Mouse (Mus musculus) embryonic facial prominence, embryonic 11.5 days (tissue): Measurements from ENCODE around the gene Tsc22d1. TPM values are rescaled to one million over a fixed set of nuclear protein-coding genes. Genes with fewer than 3 reads are reported as not detected.

Source experiments
- ATAC-seq: fragments of 200-750 bp; cut with Nextera tagmentation; replicated peaks from 2 replicates; pipeline ENCODE4 v1.8.0; 2017; ENCODE audit warnings: low read depth; ENCODE audit not compliant: insufficient number of reproducible peaks, low FRiP score, low TSS enrichment
- DNase-seq: peaks from one replicate; pipeline ENCODE4 v3.0.0-alpha.2; 2015; ENCODE audit warnings: low spot score
- H3K27ac ChIP-seq: fragments of 300-500 bp; sonication (generic); replicated peaks from 2 replicates; pipeline ENCODE4 v1.5.1; 2014; ENCODE audit warnings: mild to moderate bottlenecking, low read depth, low read length, control low read depth
- H3K27me3 ChIP-seq: fragments of 300-500 bp; sonication (generic); 2 replicates; pipeline ENCODE4 v1.6.1; 2014; ENCODE audit warnings: mild to moderate bottlenecking, low read length, moderate library complexity, mixed read lengths; ENCODE audit not compliant: control insufficient read depth, insufficient read depth
- H3K36me3 ChIP-seq: fragments of 300-500 bp; sonication (generic); replicated peaks from 2 replicates; pipeline ENCODE4 v1.6.1; 2014; ENCODE audit warnings: low read depth, mild to moderate bottlenecking, low read length, moderate library complexity, mixed read lengths; ENCODE audit not compliant: control insufficient read depth, insufficient read depth
- H3K4me1 ChIP-seq: fragments of 300-500 bp; sonication (generic); 2 replicates; pipeline ENCODE4 v1.6.1; 2014; ENCODE audit warnings: low read length, mixed read lengths; ENCODE audit not compliant: control insufficient read depth, insufficient read depth
- H3K4me2 ChIP-seq: fragments of 300-500 bp; sonication (generic); 2 replicates; pipeline ENCODE4 v1.6.1; 2014; ENCODE audit warnings: low read depth, mild to moderate bottlenecking, control low read depth, low read length, moderate library complexity
- H3K4me3 ChIP-seq: fragments of 300-500 bp; sonication (generic); 2 replicates; pipeline ENCODE4 v1.5.1; 2014; ENCODE audit warnings: low read depth, low read length, control low read depth
- H3K9ac ChIP-seq: fragments of 300-500 bp; sonication (generic); replicated peaks from 2 replicates; pipeline ENCODE4 v1.6.1; 2014; ENCODE audit warnings: mild to moderate bottlenecking, control low read depth, low read length
- H3K9me3 ChIP-seq: fragments of 300-500 bp; sonication (generic); replicated peaks from 2 replicates; pipeline ENCODE4 v1.6.1; 2016; ENCODE audit warnings: mild to moderate bottlenecking, low read length, inconsistent platforms, mixed read lengths; ENCODE audit not compliant: control insufficient read depth
- WGBS: fragments of 180-500 bp; shearing (Covaris S2); extraction: QIAGEN DNeasy Blood & Tissue Kit; methylation state at CpG from one replicate; pipeline ENCODE4 v1.1.7; 2014; 5-methylcytosine and 5-hydroxymethylcytosine counted together
- polyA plus RNA-seq: library from polyadenylated mRNA; unstranded; fragments of >200 nt; fragmentation: Nextera tagmentation; extraction: Ambion mirVana; gene quantifications from 2 replicates; pipeline ENCODE4 v1.2.1, GENCODE M21; 2014

Tsc22d1 gene
- polyA plus RNA-seq, 1 experiment from 2014 or later, result 559 TPM

- H3K9ac ChIP-seq, result no peak overlapping the region
- no peaks in the 10 kb centered on the region for H3K9me3 ChIP-seq
- WGBS, result 70% methylated on average over 8 of the region's 8 CpGs
- no peak overlapping the region for H3K4me3 ChIP-seq
- ATAC-seq (no peak), DNase-seq (no peak)
- no peaks in the 10 kb centered on the region for H3K4me1 ChIP-seq
- H3K27ac ChIP-seq, result no peak overlapping the region
- H3K36me3 ChIP-seq, result no peaks in the 10 kb centered on the region
- H3K4me2 ChIP-seq, result no peak overlapping the region
- no peaks in the 10 kb centered on the region for H3K27me3 ChIP-seq
Measured at GRCm38 (mm10) chr14:76409111-76409510, 5.7 kb upstream of the Tsc22d1 start.

- no peaks in the 10 kb centered on the region for H3K27me3 ChIP-seq
- peak overlapping the region; percentile 66 for H3K4me2 ChIP-seq
- DNase-seq, result peak; percentile 53
- H3K36me3 ChIP-seq, result peaks cover 4% of the 10 kb centered on the region
- H3K4me3 ChIP-seq, result peak overlapping the region; percentile 98
- under 1% methylated on average over 10 of the region's 10 CpGs for WGBS
- H3K27ac ChIP-seq, result peak overlapping the region; percentile 97
- H3K9me3 ChIP-seq, result no peaks in the 10 kb centered on the region
- H3K4me1 ChIP-seq, result peaks cover 3% of the 10 kb centered on the region
- H3K9ac ChIP-seq, result peak overlapping the region; percentile 95
- 0 out of 2 replicates have a peak, but pooled peaks have one; percentile 1 for ATAC-seq
Measured at GRCm38 (mm10) chr14:76413773-76414121, 1.0 kb upstream of the Tsc22d1 start.

GRCm38 (mm10) chr14:76414122-76414861 lies 469 bp upstream of the Tsc22d1 start:
- no peaks in the 10 kb centered on the region for H3K27me3 ChIP-seq
- peak; percentile 98 for DNase-seq
- under 1% methylated on average over 58 of the region's 81 CpGs for WGBS
- H3K4me1 ChIP-seq, result peaks cover 3% of the 10 kb centered on the region
- H3K36me3 ChIP-seq, result peaks cover 4% of the 10 kb centered on the region
- peak; percentile 97 for ATAC-seq
- H3K9me3 ChIP-seq, result no peaks in the 10 kb centered on the region
- peak overlapping the region; percentile 95 for H3K9ac ChIP-seq
- peak overlapping the region; percentile 89 for H3K4me2 ChIP-seq
- peak overlapping the region; percentile 97 for H3K27ac ChIP-seq
- H3K4me3 ChIP-seq, result peak overlapping the region; percentile 98

- Histone ChIP-seq H3K27me3 (no peaks in the 10 kb centered on the region), H3K27ac (peak overlapping the region; percentile 97), H3K4me3 (peak overlapping the region; percentile 98), H3K9ac (peak overlapping the region; percentile 95), H3K9me3 (no peaks in the 10 kb centered on the region), H3K4me1 (peaks cover 7% of the 10 kb centered on the region), H3K36me3 (peaks cover 4% of the 10 kb centered on the region), H3K4me2 (peak overlapping the region; percentile 89)
- ATAC-seq, result no peak
- peak; percentile 65 for DNase-seq
- under 1% methylated on average over 34 of the region's 38 CpGs for WGBS
Measured at GRCm38 (mm10) chr14:76415781-76416301, 1.1 kb downstream of the Tsc22d1 start.

GRCm38 (mm10) chr14:76416366-76417040 lies 1.7 kb downstream of the Tsc22d1 start:
- no peak for ATAC-seq
- H3K27me3 ChIP-seq, result no peaks in the 10 kb centered on the region
- H3K4me2 ChIP-seq, result peak overlapping the region; percentile 89
- DNase-seq, result no peak
- H3K9me3 ChIP-seq, result no peaks in the 10 kb centered on the region
- no peak overlapping the region; the same call in 1 of the 2 replicates for H3K27ac ChIP-seq
- H3K4me3 ChIP-seq, result peak overlapping the region; percentile 98
- H3K9ac ChIP-seq, result peak overlapping the region; percentile 95
- H3K36me3 ChIP-seq, result peaks cover 4% of the 10 kb centered on the region
- 54% methylated on average over 27 of the region's 27 CpGs for WGBS
- H3K4me1 ChIP-seq, result peaks cover 7% of the 10 kb centered on the region

GRCm38 (mm10) chr14:76417346-76417745 lies 2.6 kb downstream of the Tsc22d1 start:
- Histone ChIP-seq H3K9me3 (no peaks in the 10 kb centered on the region), H3K4me1 (peaks cover 7% of the 10 kb centered on the region), H3K36me3 (peaks cover 4% of the 10 kb centered on the region), H3K4me2 (no peak overlapping the region), H3K27ac (no peak overlapping the region), H3K27me3 (no peaks in the 10 kb centered on the region), H3K9ac (no peak overlapping the region), H3K4me3 (no peak overlapping the region)
- WGBS, result 95% methylated on average over 17 of the region's 17 CpGs
- DNase-seq (no peak), ATAC-seq (no peak)

GRCm38 (mm10) chr14:76420726-76421125 lies 6.0 kb downstream of the Tsc22d1 start:
- Histone ChIP-seq H3K36me3 (peaks cover 12% of the 10 kb centered on the region), H3K4me2 (peak overlapping the region; percentile 22), H3K4me1 (peaks cover 7% of the 10 kb centered on the region), H3K4me3 (no peak overlapping the region), H3K9me3 (no peaks in the 10 kb centered on the region), H3K9ac (no peak overlapping the region), H3K27me3 (no peaks in the 10 kb centered on the region), H3K27ac (no peak overlapping the region)
- 36% methylated on average over 7 of the region's 7 CpGs for WGBS
- ATAC-seq, result no peak
- DNase-seq, result no peak

- peaks cover 13% of the 10 kb centered on the region for H3K36me3 ChIP-seq
- 90% methylated on average over 4 of the region's 4 CpGs for WGBS
- no peak overlapping the region for H3K4me3 ChIP-seq
Measured at GRCm38 (mm10) chr14:76421162-76421561, 6.4 kb downstream of the Tsc22d1 start.

More at GRCm38 (mm10) chr14:76421162-76421561, 6.4 kb downstream of the Tsc22d1 start:
- Histone ChIP-seq H3K4me1 (peaks cover 7% of the 10 kb centered on the region), H3K27me3 (no peaks in the 10 kb centered on the region), H3K27ac (no peak overlapping the region), H3K9ac (no peak overlapping the region), H3K9me3 (no peaks in the 10 kb centered on the region), H3K4me2 (no peak overlapping the region; the same call in 1 of the 2 replicates)
- ATAC-seq (no peak), DNase-seq (no peak)
